Mouse (Mus musculus) hindbrain, embryonic 12.5 days (tissue): ENCODE measurements at regions not wholly inside any gene's neighbourhood (a gene's known extent, or its start where the extent isn't known, plus 50 kb on each side); places are given as distances from the start of the nearest gene placed in this dataset.

Experiments
- ATAC-seq: fragments of 200-750 bp; cut with Nextera tagmentation; 2 replicates; pipeline ENCODE4 v1.8.0; 2017; ENCODE audit warnings: moderate TSS enrichment; ENCODE audit not compliant: low FRiP score
- H3K27ac ChIP-seq: fragments of 300-500 bp; sonication (generic); 2 replicates; pipeline ENCODE4 v1.5.1; 2016; ENCODE audit warnings: mild to moderate bottlenecking
- H3K27me3 ChIP-seq: fragments of 300-500 bp; sonication (generic); 2 replicates; pipeline ENCODE4 v1.6.1; 2016; ENCODE audit warnings: mild to moderate bottlenecking
- H3K36me3 ChIP-seq: fragments of 300-500 bp; sonication (generic); 2 replicates; pipeline ENCODE4 v1.6.1; 2016; ENCODE audit warnings: mild to moderate bottlenecking
- H3K4me1 ChIP-seq: fragments of 300-500 bp; sonication (generic); 2 replicates; pipeline ENCODE4 v1.6.1; 2016
- H3K4me2 ChIP-seq: fragments of 300-500 bp; sonication (generic); replicated peaks from 2 replicates; pipeline ENCODE4 v1.6.1; 2016; ENCODE audit warnings: mild to moderate bottlenecking
- H3K4me3 ChIP-seq: fragments of 300-500 bp; sonication (generic); 2 replicates; pipeline ENCODE4 v1.5.1; 2016; ENCODE audit warnings: mild to moderate bottlenecking
- H3K9ac ChIP-seq: fragments of 300-500 bp; sonication (generic); 2 replicates; pipeline ENCODE4 v1.6.1; 2016; ENCODE audit warnings: mild to moderate bottlenecking, moderate library complexity
- H3K9me3 ChIP-seq: fragments of 300-500 bp; sonication (generic); replicated peaks from 2 replicates; pipeline ENCODE4 v1.6.1; 2016; ENCODE audit warnings: mild to moderate bottlenecking
- WGBS: fragments of 180-500 bp; shearing (Covaris S2); methylation state at CpG from one replicate; pipeline ENCODE4 v1.1.7; 2016; 5-methylcytosine and 5-hydroxymethylcytosine counted together

GRCm38 (mm10) chr16:30009521-30010186 lies 54.5 kb upstream of the Hes1 start:
- Histone ChIP-seq H3K27me3 (peaks cover 58% of the 10 kb centered on the region), H3K4me3 (peak overlapping the region; percentile 45), H3K36me3 (no peaks in the 10 kb centered on the region), H3K4me2 (peak overlapping the region; percentile 93), H3K4me1 (peaks cover 21% of the 10 kb centered on the region), H3K27ac (no peak overlapping the region), H3K9ac (peak overlapping the region; percentile 57; the same call in 1 of the 2 replicates), H3K9me3 (no peaks in the 10 kb centered on the region)
- WGBS: 12% methylated on average over 17 of the region's 17 CpGs
- ATAC-seq: no peak; the same call in 1 of the 2 replicates

DNA sequence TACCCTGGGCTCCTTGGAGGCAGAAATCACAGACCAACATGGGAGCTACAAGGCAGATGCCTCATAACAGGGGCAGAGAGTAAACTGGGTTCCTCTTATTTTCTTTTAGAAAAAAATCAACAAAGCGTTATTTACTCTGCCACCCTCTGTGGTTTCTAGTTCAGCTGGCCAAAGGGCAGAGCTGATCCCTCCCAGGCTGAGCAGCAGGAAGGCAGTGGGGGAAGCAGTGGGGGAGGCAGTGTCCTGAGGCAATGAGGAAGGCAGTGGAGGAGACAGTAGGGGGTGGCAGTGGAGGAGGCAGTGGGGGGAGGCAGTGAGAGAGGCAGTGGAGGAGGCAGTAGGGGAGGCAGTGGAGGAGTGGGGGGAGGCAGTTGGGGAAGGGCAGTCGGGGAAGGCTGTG lies 51.1 kb upstream of the Hes1 start:
- ATAC-seq: no peak
- Histone ChIP-seq H3K4me3 (no peak overlapping the region), H3K9ac (no peak overlapping the region), H3K27ac (no peak overlapping the region), H3K27me3 (peaks cover 32% of the 10 kb centered on the region), H3K9me3 (no peaks in the 10 kb centered on the region), H3K36me3 (no peaks in the 10 kb centered on the region), H3K4me2 (no peak overlapping the region), H3K4me1 (peaks cover 27% of the 10 kb centered on the region)
- WGBS: 40% methylated on average over 2 of the region's 2 CpGs

GRCm38 (mm10) chr16:30013943-30014342 lies 50.2 kb upstream of the Hes1 start:
- ATAC-seq: no peak
- no peak overlapping the region for H3K4me2 ChIP-seq
- no peak overlapping the region for H3K27ac ChIP-seq
- H3K4me3 ChIP-seq: no peak overlapping the region
- H3K27me3 ChIP-seq: peaks cover 33% of the 10 kb centered on the region
- H3K4me1 ChIP-seq: peaks cover 22% of the 10 kb centered on the region
- H3K9me3 ChIP-seq: no peaks in the 10 kb centered on the region
- H3K36me3 ChIP-seq: no peaks in the 10 kb centered on the region
- no peak overlapping the region for H3K9ac ChIP-seq
- 90% methylated on average over 9 of the region's 9 CpGs for WGBS
